ENCODE assay signal across 15 mouse cellular contexts in the genomic region with DNA sequence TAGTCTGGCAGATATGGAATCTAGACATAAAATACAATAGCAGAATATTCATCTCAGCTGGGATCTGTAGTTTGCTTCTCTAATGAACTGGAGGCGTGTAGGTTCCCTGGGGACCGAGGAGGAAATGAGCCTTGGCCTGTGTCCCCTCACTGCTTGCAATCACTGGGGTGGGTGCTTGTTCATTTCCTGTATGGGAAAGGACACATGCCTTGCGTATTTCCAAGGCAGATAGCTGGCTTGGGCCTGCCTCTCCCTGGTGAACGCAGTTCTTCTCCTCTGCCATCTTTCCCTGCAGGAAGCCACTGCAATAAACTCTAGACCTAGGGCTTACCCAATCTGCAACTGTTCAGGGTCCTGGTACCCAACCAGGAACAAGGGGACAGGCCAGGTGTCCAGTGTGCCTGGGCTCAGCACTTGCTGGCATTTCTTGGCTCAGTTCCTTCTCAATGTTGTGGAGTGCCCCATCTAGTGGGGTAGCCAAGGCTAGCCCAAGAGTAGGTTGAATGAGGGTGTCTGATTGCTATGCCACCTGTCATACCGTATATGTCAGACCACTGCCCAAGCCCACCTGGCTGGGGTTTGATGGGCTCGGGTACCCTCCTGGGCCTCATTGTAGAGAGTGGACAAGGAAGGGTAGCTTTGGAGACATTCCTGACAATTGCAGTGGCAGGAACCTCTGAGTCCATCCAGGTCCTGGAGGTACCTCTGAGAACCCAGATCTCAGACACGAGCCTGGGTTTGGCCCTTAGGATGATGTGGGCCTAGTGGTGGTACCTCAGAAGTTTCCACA. TPM values are rescaled to one million over a fixed set of nuclear protein-coding genes. Genes with fewer than 3 reads are reported as not detected.
DNase-seq lines count a peak whose midpoint lies in the region; ATAC-seq and TF ChIP-seq lines count a peak whose summit lies in the region.
"Had no signal": no experiment of that assay in that cellular context is flagged by ENCODE, and none has a peak within 500 bp of the region (broad histone marks: within the 10 kb centered on the region; RNA-seq: fewer than 3 reads in every experiment).

No protein-coding gene starts in this region.

- WGBS in lung, embryonic 14.5 days: 73% methylated on average over 7 of the region's 7 CpGs

- peak; percentile 54 for ATAC-seq in granulocyte monocyte progenitor cell, adult 5-6 weeks (replicated peaks; ENCODE audit: poor library complexity, severe bottlenecking)
- ATAC-seq in lung, embryonic 14.5 days (ENCODE audit: insufficient read depth): no peak
- ATAC-seq in erythroblast, adult 5-6 weeks (replicated peaks; ENCODE audit: low FRiP score, poor library complexity, severe bottlenecking): no peak
- ATAC-seq: inflammation-experienced regulatory T-cells, adult 6 months had no signal

- H3K4me1 ChIP-seq in lung, embryonic 14.5 days (ENCODE audit: insufficient read depth): peaks cover 5% of the 10 kb centered on the region

- no peak overlapping the region for H3K9ac ChIP-seq in lung, embryonic 14.5 days
- H3K9ac ChIP-seq: embryonic facial prominence, embryonic 13.5 days had no signal

- H3K4me2 ChIP-seq in lung, embryonic 14.5 days: no peak overlapping the region
- H3K4me2 ChIP-seq: embryonic facial prominence, embryonic 13.5 days had no signal

- H3K27me3 ChIP-seq in lung, embryonic 14.5 days (ENCODE audit: insufficient read depth, low read length): no peaks in the 10 kb centered on the region

- intact Hi-C loops in gastrocnemius, postnatal 14 days (cut with DNase I; ENCODE audit: low total_unique reads): no loop called here

- H3K36me3 ChIP-seq in lung, embryonic 14.5 days (ENCODE audit: insufficient read depth): no peaks in the 10 kb centered on the region
- H3K36me3 ChIP-seq: embryonic facial prominence, embryonic 13.5 days had no signal

- DNase-seq in gastrocnemius, postnatal 14 days: peak; percentile 40
- DNase-seq in gastrocnemius, adult 8-10 months (ENCODE audit: low spot score in 2 of 2): no peak
- DNase-seq in kidney, adult 18-20 months: peak; percentile 25
- peak; percentile 7 for DNase-seq in lung, embryonic 14.5 days
- DNase-seq in retina, postnatal 1 day: no peak
- DNase-seq in left cerebral cortex, adult 18-20 months (ENCODE audit: low spot score in 2 of 2): no peak
- DNase-seq: cerebellum, postnatal 14 days had no signal

- H3K9me3 ChIP-seq in lung, embryonic 14.5 days (ENCODE audit: low read depth, low read length): no peaks in the 10 kb centered on the region
- H3K9me3 ChIP-seq: embryonic facial prominence, embryonic 13.5 days; megakaryocyte, embryonic 14.5 days had no signal

- no peak for TF ChIP-seq CTCF in lung, embryonic 14.5 days (IDR thresholded peaks at IDR 0.05; ENCODE audit: low read depth)

- H3K4me3 ChIP-seq in lung, embryonic 14.5 days (ENCODE audit: low read depth, low read length): no peak overlapping the region
- H3K4me3 ChIP-seq: embryonic facial prominence, embryonic 13.5 days; megakaryocyte, embryonic 14.5 days had no signal

- no peak overlapping the region for H3K27ac ChIP-seq in lung, embryonic 14.5 days (ENCODE audit: low read depth)
- H3K27ac ChIP-seq: embryonic facial prominence, embryonic 13.5 days had no signal

RNA-seq across cellular contexts. Expression of gene Aqp12, which starts 24.9 kb away (rescaled TPM):
- total RNA-seq in gastrocnemius, postnatal 14 days (2021): not detected
- total RNA-seq in gastrocnemius, adult 8-10 months (2022): not detected
- not detected in 2 replicates for total RNA-seq in granulocyte monocyte progenitor cell, adult 5-6 weeks (2014; fragmentation: Nextera tagmentation)
- total RNA-seq in granulocyte monocyte progenitor cell, adult 5-6 weeks (2017): not detected in 2 replicates
- polyA plus RNA-seq in lung, embryonic 14.5 days (2014; fragmentation: Nextera tagmentation; extraction: Ambion mirVana): not detected in 2 replicates
- total RNA-seq in left cerebral cortex, adult 18-20 months (2021): not detected
- total RNA-seq in erythroblast, adult 5-6 weeks (2015; ENCODE audit: low replicate concordance): not detected in 2 replicates
- total RNA-seq in erythroblast, adult 5-6 weeks (2017; ENCODE audit: low replicate concordance): not detected in 2 replicates
- total RNA-seq: adrenal gland, postnatal 36 days; left cerebral cortex, postnatal 36 days had no signal
- polyA plus RNA-seq: C2C12; embryonic facial prominence, embryonic 13.5 days; inflammation-experienced regulatory T-cells, adult 6 months had no signal

RNA-seq across cellular contexts. Expression of gene Gpr35, which starts 30.6 kb away (rescaled TPM):
- under 1 TPM; 0.16 to 0.43 TPM for total RNA-seq in gastrocnemius, postnatal 14 days (2021)
- total RNA-seq in gastrocnemius, adult 8-10 months (2022): under 1 TPM in 2 of 4 experiments, not detected in 2; 0.13 to 0.29 TPM
- 0.58 TPM in 1 of 2 replicates, not detected in the other for total RNA-seq in granulocyte monocyte progenitor cell, adult 5-6 weeks (2014; fragmentation: Nextera tagmentation)
- 0.04 and 0.26 TPM in 2 replicates for total RNA-seq in granulocyte monocyte progenitor cell, adult 5-6 weeks (2017)
- 0.19 and 0.50 TPM in 2 replicates for polyA plus RNA-seq in lung, embryonic 14.5 days (2014; fragmentation: Nextera tagmentation; extraction: Ambion mirVana)
- under 1 TPM in 1 of 2 experiments, not detected in 1; 0.33 TPM for total RNA-seq in left cerebral cortex, adult 18-20 months (2021)
- 1.2 and 4.2 TPM in 2 replicates for total RNA-seq in erythroblast, adult 5-6 weeks (2015; ENCODE audit: low replicate concordance)
- total RNA-seq in erythroblast, adult 5-6 weeks (2017; ENCODE audit: low replicate concordance): 1.1 and 3.2 TPM in 2 replicates

RNA-seq across cellular contexts. Expression of gene Capn10, which starts 47.1 kb away (rescaled TPM):
- total RNA-seq in gastrocnemius, postnatal 14 days (2021): 1 to 10 TPM; 4.1 to 4.7 TPM
- total RNA-seq in gastrocnemius, adult 8-10 months (2022): 1 to 10 TPM; 4.4 to 6.1 (median 5.0) TPM
- 11.6 and 12.7 TPM in 2 replicates for total RNA-seq in granulocyte monocyte progenitor cell, adult 5-6 weeks (2014; fragmentation: Nextera tagmentation)
- total RNA-seq in granulocyte monocyte progenitor cell, adult 5-6 weeks (2017): 8.1 and 9.2 TPM in 2 replicates
- 22.2 and 26.8 TPM in 2 replicates for polyA plus RNA-seq in lung, embryonic 14.5 days (2014; fragmentation: Nextera tagmentation; extraction: Ambion mirVana)
- total RNA-seq in left cerebral cortex, adult 18-20 months (2021): 10 to 100 TPM; 40.1 to 40.7 TPM
- total RNA-seq in erythroblast, adult 5-6 weeks (2015; ENCODE audit: low replicate concordance): 1.9 TPM in 1 of 2 replicates, not detected in the other
- 2.1 and 18.5 TPM in 2 replicates for total RNA-seq in erythroblast, adult 5-6 weeks (2017; ENCODE audit: low replicate concordance)

Comparison
In these comparisons a context has a peak if more than half of its experiments do, and no peak if none do; other contexts are left out.
1. DNase-seq: peak in gastrocnemius, postnatal 14 days (single experiment), kidney, adult 18-20 months (single experiment) and lung, embryonic 14.5 days (single experiment); none in gastrocnemius, adult 8-10 months (0 of 2), retina, postnatal 1 day (single experiment) and left cerebral cortex, adult 18-20 months (0 of 2).